Mouse (Mus musculus) ovary, postnatal 10 days (tissue): ENCODE data around the gene AC131692.1.
"Not testable (repeated sequence)": the region's sequence is repeated elsewhere in the genome, so short reads cannot be mapped to it uniquely, and the experiment has no call there.

Experiments
- DNase-seq: peaks from one replicate; pipeline ENCODE4 v3.0.0; 2022; ENCODE audit warnings: low spot score

AC131692.1 gene

DNA sequence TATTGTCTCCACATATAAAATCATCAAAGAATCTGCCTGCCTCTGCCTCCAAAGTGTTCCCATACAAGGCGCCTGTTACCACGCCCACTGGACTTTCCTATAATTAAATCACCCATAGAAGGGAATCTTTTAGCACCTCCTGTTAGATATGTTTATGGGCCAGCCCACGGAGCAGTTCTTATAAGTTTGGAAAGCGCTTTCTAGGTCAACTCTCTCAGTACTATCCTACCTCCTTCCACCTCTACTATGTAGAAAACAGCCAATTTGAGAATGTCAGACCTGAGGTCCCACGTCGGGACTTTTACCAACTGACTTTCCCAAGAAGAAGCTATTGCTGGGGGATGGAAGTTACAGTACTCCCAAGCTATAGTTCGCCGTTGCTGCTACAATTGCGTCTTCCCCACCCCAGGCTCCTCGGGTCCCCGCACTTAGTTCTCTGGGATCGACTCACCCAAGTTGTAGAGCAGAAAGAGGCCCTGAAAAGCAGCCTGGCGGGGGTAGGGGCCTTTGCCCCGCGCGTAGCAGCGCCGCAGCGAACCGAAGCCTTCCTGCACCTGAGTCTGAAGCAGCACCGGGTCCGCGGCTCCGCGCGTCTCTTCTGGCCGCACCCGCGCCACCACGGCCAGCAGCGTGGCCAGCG is 23.2 kb downstream of the AC131692.1 start:
- no peak for DNase-seq

DNA sequence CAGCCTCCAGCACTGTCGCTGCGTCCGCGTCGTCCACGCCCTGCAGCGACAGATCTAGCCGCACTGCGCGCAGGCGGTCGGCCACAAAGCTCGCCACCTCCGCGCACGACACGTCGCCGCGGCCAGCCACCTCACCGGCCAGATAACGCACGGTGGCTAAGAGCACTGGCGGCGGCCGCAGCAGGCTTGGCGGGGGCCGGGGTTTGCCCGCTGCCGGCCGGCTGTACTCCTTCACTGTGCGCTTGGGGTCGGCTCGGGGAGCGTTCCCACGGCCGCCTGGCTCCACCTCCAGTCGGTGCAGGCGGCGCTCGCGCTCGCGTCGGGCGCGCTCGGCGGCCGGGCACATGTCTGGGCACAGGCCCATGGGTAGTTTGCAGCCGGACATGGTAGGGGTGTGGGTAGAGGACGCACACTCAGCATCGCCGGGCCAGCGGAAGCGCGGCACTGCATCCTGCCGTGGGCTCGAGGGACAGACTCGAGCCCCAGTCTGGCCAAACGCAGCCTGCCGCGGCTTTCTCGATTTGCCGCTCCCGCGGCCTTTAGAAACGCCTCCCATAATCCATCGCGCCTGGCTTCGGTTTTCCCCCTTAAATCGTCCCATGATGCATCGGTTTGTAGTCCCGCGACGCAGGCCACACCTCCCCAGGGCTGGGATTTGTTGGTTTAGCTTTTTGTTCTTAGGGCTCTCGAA is 23.9 kb downstream of the AC131692.1 start, which contains the start of gene Sac3d1:
Gene Sac3d1 (minus strand): TSS at position 665 of the 691 bp plus-strand sequence.
- peak; percentile 62 for DNase-seq

DNA sequence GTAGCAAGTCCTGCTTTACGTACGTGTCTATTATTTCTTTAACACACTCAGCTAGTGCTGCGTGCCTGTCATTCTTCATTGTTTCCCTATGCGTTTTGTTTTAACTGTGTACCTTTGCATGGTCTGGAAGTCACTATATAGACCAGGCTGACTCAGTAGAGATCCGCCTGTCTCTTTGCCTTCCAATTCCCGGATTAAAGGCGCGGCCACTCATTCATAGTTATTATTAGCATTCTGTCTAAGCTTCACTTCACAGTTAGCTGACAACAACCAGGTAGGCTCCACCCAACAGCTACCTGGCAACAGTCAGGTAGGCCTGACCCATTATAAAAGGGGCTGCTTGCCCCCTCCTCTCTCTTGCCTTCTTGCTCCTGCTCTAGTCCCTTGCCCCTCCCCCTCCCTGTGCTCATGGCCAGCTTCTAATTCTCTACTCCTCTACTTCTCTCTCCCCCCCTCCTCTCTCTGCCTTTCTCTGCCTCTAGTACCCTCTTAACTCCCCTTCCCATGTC is 24.5 kb downstream of the AC131692.1 start:
- no peak for DNase-seq

DNA sequence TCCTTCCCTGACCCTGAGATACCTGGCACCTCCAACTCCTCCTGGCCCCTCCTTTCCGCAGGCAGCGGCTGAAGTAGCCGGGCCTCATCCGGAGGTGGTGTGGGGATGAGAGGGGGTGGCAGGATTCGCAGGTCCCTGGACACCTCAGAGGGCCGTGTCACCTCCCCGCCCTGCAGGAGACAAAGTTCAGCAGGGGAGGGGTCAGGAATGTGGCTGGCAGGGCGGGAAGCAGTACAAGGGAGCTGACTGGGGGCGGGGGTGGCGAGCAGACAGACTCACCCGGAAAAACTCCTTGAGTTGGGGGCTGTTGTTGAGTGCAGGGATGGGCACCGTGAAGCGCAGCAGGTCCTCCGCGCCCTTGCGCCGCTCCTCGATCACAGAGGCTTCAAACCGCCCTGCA is 27.5 kb downstream of the AC131692.1 start:
- no peak for DNase-seq

DNA sequence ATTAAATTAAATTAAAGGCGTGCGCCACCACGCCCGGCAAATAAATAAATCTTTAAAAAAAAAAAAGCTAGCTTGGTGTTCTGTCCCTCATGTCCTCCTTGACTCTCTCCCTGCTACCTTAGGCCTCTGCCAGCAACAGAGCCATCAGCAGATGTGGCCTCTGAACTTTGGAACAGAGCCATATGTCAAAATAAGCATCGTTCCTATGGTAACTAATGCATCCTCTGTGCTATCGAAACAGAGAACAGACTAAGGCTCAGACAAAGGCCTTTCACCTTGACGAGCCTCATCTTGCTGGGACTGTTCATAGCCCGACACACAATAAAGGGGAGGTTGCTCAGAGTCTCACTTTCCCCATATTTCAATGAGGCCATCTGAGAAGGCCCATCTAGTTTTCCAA is 29.1 kb downstream of the AC131692.1 start:
- DNase-seq, result no peak

DNA sequence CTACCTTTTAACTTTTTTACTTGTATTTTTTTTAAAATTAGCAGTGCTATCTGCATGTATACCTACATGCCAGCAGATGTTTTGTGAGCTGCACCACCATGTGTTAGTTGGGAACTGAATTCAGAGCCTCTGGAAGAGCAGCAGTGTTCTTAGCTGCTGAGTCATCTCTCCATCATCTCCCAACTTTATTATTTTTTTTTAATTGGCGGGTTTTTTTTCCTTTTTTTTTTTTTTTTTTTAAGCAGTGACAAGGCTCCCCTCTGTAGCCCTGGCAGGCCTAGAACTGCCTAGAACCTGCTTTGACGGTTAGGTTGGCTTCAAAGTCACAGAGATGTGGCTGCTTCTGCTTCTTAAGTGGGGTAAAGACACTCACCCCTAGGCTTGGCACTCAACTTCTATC is 30.7 kb downstream of the AC131692.1 start:
- no peak for DNase-seq

DNA sequence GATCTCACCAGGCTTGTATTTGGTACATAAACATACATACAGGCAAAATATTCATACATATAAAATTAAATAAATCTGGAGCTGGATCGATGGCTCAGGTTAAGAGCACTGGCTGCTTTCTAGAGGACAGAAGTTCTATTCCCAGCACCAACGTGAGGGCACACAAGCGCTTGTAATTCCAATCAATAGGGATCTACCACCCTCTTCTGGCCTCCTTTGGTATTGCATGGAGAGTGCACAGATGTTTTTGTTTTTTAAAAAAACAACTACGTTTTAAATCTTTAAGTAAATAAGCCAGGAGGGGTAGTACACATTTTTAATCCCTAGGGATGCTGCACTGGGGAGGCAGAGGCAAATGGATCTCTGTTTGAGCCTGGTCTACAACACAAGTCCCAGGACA is 32.1 kb downstream of the AC131692.1 start:
- DNase-seq, result no peak

DNA sequence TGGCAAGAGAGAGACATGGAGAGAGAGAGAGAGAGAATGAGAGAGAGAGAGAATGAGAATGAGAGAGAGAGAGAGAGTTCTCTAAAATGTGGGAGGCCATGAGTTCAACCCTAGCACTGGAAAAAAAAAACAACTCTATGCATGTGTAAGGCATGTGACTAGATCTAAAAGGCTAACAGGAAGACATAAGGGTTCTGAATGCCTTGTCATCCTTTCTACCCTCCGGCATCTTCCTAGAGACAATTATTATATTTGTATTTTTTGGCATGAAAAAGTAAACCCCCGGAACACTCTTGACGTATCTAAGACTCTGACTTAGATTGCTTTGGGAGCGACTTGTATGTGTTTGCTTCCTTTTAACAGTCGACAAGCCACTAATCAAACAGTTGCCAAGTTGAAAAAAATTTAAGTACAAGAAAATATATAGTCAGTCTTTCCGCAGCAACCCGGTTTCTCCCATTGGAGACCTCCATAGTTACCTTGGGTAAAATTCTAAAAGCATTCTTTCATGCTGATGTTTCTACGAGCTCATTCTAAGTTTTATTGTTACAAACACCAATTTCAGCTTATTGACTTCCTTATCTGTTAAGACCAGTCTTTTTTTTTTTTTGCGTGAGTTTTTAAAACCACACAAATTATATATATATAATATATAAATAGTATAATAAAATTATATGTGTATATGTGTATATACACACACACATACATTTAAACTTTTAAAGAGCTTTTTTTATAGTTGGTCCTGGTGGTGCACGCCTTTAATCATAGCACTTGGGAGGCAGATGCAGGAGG is 32.8 kb downstream of the AC131692.1 start:
- DNase-seq, result no peak

DNA sequence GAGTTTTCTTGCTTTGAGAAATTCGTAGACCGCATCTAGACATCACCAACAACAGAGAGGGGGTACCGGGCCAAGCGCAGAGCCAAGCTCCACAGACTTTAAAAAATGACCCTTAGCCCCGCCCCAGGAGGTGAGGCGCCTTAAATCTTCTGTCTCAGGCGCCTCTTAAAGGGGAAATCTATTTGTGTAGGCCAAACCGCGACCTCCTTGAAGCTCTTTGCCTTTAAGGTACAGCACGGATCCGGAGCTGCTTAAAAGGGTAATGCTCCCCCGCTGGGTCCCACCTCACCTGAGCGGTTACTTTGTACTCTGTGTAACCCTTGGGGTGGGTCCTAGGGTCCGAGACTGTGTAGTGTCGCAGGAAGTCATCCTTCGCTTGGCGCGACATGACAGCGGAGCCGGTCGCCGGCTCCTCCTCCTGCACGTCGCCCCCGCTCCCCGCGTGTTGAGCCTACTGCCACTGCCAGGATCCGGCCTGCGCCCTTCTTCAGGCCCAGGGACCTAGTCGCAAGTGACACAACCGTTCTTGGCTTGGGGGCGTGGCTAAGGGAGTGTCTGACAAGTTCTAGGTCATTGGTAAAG is 33.6 kb downstream of the AC131692.1 start, which contains the start of gene Snx15:
Gene Snx15 (minus strand): TSS at position 545 of the 582 bp plus-strand sequence.
- peak; percentile 92 for DNase-seq

DNA sequence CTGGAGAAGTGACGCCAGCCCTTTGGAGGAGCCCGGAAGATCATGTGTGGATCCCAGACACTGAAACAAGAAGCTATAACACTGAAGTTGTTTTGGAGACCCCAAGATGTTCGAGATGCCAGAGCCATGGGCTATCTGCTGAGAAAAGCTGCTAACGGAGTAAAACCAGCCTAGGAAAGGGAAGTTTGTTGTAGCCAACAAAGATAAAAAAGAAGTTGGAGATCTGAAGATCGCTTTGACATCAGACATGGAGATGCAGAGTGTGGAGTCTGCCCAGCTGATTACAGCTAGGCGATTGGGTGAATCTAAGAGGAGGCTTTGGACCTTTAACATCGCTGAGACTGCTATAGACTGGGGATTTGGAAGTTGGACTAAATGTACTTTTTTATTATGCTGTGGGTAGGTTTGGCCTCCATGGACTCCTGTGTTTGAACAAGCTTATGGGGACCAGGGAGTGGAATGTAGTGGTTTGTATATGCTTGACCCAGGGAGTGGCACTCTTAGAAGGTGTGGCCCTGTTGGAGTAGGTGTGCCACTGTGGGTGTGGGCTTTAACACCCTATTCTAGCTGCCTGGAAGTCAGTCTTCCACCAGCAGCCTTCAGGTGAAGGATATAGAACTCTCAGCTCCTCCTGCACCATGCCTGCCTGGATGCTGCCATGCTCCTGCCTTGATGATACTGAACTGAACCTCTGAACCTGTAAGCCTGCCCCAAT is 36.4 kb downstream of the AC131692.1 start:
- not testable (repeated sequence) for DNase-seq

DNA sequence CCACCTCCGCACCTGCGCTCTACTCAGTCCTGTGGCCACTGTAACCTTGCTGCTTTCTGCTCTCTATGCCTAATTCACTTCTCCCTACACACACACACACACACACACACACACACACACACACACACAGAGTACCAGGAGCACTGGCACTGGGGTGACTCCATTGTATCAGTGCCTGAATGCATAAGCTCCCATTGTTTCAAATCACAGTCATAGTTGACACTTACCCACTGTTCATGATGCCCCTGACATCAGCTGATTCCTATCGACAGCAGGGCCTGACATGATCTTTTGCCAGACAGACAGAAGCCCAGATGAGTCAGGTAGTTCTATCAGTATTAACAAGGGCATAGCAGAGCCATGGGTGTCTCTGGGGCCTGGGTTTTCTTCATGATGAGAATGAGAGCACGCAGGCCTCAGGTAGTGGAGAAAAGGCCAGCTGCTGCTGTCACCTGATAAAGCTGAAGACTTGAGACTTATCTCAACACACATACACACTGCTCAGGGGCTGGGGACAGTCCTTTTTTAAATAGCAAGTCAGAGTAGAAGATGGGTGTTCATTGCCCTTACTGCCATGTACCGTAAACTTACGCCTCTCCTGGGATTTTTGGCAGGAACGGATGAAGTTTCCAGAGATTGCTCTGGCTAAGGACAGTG is 38.1 kb downstream of the AC131692.1 start:
- DNase-seq, result no peak

DNA sequence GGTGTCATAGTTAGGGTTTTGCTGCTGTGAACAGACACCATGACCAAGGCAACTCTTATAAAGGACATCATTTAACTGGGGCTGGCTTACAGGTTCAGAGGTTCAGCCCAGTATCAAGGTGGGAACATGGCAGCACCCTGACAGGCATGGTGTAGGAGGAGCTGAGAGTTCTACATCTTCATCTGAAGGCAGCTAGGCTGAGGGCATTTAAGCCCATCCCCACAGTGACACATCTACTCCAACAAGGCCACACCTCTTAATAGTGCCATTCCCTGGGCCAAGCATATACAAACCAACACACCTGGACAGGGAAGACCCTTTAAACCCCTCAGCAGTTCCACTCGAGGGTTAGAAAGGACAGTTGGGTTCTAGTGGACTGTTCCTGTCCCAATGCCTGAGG is 39.0 kb downstream of the AC131692.1 start:
- DNase-seq, result not testable (repeated sequence)

DNA sequence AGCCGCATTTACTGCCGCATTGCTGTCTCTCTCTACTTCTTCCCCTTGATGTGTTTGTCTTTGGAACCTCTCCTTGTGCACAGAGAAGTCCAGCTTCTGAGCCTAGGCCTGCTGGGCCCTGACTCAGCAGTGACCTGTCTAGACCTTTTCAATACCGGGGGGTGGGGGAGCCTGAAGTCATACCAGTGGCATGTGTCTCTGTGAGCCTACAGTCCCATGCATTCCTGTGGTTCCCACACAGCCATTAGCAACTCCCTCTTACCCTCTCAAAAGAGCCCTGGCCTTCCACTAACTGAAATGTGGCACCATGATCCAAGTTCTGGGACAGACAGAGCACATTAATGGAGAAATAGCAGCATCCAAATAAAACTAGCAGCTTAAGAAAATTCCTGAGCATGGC is 42.2 kb downstream of the AC131692.1 start:
- DNase-seq, result no peak

DNA sequence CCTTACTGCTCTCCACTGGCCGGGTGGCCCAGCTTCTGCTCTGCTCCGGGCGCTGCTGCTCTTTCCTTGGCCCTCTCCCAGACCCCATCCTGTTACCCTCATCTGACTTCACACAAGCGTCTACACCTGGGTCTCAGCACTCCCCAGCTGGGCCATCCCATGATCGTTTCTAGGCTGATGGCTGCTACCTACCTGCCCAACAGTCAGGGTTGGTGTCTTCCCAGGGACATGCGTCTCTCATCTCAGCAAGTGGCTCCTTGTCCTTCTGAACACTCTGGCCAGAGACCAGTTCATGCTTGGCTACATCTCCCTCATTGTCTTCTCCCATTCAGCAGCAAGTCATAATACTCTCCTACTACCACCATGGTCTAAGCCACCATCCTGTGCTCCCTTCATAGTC is 45.5 kb downstream of the AC131692.1 start:
- no peak for DNase-seq

DNA sequence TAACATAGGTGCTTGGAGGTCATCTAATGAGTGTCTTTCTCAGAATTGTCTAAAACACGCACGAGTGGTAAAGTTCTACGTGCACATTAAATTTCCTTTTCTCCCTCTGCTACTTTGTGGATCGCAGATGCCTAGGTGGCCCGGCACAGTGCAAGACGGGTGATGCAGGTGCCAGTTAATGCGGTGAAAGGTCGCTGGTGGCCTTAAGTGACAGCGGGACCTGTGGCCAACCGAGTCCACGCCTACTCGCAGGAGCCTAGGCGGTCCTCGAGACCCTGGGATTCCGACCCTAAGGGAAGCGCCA is 46.1 kb downstream of the AC131692.1 start:
- no peak for DNase-seq

DNA sequence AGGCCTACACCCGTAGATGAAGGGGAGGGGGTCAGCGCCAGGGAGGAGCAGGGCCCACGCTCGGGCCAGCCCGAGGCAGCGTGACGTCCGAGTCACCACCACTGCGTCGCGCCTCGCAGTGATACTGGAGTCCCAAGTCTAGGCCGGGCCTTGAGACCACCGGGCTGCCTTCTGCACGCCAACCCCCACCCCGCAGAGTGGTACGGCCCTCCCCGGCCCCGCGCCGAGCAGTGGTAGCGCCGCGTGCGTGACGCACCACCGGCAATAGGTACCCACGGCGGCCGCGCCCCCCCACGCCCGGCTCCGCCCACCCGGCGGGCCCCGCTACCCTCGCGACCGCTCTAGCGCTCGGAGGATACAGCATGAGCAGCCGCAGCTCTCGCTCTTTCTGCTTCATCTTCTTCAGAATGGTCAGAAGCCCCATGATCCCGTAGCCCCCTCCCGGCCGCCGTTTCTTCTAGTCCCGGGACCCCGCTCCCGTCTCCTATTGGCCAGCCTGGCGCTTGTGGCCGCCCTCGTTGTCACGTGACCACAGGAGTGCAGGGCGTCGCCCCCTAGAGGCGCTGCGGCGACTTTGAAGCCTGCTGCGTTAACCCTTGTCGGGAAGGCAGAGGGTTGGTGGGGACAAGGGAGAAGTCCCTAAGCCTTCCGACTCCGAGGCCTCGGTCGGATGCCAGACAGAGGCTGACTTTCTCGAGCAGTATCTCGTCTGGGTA is 46.6 kb downstream of the AC131692.1 start, which contains the start of gene Batf2:
Gene Batf2 (plus strand): TSS at position 306 of the 716 bp plus-strand sequence.
- peak; percentile 90 for DNase-seq

DNA sequence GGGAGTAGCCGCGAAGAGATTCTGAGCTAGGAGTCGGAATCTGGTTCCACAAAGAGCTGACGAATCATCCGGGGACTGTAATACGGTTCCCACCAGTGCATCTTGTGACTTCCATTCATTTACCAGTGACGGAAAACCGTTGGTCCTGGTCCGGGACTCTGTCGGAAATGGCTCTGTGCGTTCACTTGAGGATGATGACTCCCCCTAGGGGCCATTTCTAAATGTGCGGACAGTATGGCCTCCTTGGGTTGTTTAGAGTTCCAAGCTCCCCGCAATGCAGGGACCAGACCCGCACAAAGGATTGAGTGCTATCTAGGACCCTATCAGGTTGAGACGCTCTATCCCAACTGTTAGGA is 47.2 kb downstream of the AC131692.1 start, which contains the start of gene Arl2:
Gene Arl2 (minus strand): TSS at position 155 of the 356 bp plus-strand sequence.
- no peak for DNase-seq

DNA sequence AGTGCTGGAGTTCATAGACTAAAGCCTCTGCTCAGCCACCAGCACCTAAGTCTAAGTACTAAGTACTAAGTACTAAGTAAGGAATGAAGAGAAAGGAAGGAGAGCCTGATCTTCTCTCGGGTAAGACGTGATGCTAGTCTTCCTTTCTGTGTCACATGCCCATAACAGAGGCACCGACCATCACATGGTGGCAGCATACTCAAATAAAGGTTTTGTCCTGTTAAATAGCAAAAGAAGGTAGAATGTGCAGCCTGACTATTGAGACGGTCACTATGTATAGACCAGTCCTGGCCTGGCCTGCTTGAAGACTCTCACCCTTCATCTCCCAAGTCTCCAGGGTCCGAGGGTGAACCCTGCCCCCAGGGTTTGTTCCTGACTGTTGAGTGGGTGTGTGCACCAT is 50.6 kb downstream of the AC131692.1 start:
- DNase-seq, result no peak
